Mouse (Mus musculus) embryo, embryonic 10 days (tissue): ENCODE measurements around the gene Cklf.
"Not testable (repeated sequence)": the region's sequence is repeated elsewhere in the genome, so short reads cannot be mapped to it uniquely, and the experiment has no call there.

Experiments
- DNase-seq: peaks from one replicate; pipeline ENCODE4 v3.0.0-alpha.2; 2015; ENCODE audit warnings: low spot score

The Cklf gene

DNA sequence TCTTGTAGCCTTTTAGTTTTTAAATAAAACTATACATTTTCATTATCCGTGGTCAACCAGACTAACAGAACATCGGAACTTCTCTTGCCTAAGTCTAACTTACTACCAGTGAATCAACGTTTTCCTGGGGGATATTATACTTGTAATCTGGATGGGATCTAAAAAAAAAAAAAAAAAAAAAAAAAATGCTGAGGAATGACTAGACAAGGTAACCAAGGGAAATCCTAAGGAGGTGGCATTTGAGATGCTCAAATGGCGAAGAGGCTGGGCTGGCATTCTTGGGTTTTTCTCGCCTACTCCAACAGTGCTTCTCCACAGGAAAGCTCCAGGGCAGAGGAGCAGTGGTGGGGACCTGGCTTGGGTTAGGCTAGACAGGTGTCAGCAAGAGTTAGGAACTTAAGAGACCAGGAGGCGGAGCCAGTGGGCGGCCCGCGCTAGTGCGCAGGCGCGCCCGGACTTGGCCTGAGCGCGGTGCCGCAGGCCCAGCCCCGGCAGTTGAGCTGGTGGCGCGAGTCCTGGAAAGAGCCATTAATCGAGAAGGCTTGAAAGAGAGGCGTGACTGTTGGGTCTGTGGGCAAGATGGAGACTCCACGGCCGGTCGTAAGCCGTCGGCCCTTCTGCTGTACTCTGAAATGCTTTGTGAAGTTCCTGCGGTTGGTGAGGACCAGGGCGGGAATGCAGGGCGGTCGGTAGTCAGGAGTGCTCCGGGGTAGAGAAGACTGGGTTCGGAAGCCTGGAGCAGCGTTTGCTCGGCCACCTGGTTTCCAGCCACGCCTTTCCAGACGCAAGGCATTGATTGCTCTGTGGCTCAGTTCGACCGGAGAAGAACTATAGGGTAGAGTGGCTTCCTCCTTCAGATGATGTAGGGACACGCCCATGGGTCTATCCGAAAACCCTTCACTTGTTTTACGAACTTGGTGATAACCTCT is at the start of gene Cklf:
Cklf (plus strand) TSS at position 423 of the 929 bp plus-strand sequence.
- peak; percentile 88 for DNase-seq

DNA sequence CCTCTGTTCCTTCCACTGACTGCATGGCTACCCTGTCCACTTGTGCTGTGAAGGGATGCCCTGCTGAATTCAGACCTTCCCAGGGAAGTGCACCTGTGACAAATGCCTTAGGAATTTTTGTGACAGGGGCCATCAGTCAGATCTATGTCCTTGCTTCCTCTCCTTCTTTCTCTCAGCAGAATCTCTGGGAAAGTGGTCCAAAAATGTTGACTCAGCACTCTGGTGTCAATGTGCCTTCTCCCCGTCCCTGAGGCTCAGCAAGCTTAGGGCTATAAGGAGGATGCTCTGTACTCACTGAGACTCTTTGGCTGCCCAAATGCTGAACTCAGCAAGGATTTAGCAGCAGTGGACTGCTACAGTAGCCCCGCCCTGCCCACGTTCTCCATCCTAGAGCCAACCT is 49.0 kb upstream of the Cklf start:
- no peak for DNase-seq

DNA sequence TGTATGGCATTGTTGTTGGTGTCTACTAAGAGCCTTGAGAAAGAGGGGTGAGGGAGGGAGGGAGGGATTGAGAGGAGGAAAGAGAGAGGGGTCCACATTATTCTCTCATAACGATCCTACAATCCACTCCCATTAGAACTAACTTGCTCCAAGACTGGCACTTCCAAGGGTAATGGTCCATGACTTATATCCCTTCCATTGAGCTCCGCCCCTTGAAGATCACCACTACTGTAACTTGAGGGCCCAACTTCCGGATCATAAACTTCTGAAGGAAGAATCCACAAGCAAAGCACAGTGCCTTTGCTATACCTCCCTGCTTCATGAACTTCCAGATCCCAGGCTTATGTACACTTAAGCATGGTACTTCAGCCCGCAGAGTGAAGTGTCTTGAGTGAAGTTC is 48.3 kb upstream of the Cklf start:
- no peak for DNase-seq

GRCm38 (mm10) chr8:104205292-104205691 is 45.4 kb upstream of the Cklf start:
- DNase-seq, result no peak

- DNase-seq, result no peak
Observed at GRCm38 (mm10) chr8:104217601-104218000, 33.1 kb upstream of the Cklf start.

DNA sequence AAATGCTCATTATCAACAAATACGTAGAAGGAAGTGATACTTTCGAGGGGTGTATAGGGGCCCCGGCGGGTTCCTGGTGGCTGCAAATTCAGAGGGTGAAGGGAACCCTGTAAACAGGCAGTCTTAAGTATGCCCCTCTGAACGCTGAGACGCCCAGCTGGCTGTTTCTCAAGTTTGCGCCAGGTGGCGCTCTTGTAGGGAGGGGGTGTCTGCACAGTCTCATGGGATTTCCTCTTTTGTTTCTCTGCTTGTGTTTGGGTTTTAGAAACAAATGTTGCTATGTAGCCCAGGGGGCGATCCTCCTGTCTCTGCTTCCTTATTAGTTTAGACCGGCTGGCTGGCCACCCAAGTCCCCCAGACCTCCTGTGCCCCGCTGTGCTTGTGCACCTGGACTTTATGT is 31.6 kb upstream of the Cklf start:
- peak; percentile 48 for DNase-seq

GRCm38 (mm10) chr8:104219806-104220205 is 30.9 kb upstream of the Cklf start:
- DNase-seq, result peak; percentile 89

DNA sequence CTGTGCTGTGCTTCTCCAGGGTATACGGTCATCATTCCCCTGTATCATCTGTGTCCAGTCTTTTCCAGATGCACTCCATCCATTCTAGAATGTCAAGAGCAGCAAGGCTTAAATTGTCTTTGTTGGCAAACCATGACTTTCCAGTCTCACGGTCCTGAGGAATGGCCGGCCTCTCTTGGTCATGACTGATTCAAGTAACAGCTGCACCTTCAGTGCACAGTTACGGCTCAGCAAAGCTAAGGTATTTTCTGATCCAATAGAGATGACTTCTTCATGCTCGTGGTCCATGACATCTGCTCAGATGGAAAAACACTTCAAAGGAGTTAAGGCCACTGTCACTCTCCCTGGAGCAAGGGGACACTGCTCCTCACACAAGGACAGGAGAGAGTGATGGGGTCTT is 23.6 kb upstream of the Cklf start:
- DNase-seq, result no peak

DNA sequence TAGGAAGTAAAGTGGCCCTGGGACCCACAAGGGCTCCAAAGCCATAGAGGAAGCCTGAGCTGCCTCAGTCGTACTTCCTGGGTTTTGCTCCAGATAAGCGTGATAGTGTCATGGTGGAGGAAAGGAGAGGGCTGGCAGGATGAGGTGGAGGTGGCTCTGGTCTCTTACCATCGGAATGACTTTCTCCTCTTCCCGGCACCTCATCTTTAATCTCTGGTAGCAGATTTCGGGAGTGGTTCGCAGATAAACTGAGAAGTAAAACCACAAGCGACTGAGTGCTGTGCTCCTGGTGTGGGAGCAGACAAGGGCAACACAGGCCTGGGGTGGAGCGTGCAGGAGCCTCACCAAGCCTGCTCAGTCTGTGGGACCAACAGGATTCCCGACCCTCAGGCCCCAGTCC is 20.3 kb upstream of the Cklf start:
- no peak for DNase-seq

DNA sequence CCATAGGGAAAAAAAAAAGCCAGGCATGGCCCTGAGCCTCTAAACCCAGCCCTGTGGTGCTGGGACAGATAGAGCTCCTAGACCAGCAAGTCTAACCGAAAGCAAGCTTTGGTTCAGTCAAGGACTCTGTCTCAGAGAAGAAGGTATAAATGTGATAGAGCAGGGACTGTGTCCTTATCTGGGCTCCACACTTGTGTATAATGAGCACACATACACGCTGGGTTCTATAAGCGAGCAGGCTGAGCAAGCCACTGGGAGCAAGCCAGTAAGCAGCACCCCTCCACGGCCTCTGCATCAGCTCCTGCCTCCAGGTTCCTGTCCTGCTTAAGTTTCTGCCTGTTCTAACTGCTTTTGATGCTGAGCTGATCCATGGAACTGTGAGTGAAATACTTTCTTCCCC is 18.6 kb upstream of the Cklf start:
- DNase-seq, result no peak

GRCm38 (mm10) chr8:104232919-104233318 is 17.7 kb upstream of the Cklf start:
- no peak for DNase-seq

DNA sequence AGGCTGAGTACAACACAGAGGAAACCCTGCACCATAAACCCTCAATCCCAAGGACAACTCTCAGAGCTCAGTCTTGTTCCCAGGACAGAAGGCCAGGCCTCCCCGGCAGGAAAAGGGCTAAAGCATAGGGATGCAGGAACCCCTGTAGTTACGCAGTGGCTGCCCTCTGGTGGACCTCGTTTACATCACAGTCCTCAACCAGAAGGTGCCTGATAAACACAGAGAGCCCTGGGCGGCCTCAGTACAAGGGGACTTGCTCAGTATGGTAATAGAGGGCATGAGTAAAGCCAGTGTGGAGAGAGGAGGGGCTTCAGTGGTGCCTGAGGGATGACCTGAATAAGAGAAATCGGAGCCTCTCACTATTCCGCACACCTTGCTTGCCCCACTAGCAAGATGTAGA is 16.1 kb upstream of the Cklf start:
- DNase-seq, result peak; percentile 61

GRCm38 (mm10) chr8:104239418-104239861 is 11.2 kb upstream of the Cklf start:
- DNase-seq, result no peak

- DNase-seq, result no peak
Observed at GRCm38 (mm10) chr8:104242038-104242644, 8.5 kb upstream of the Cklf start.

DNA sequence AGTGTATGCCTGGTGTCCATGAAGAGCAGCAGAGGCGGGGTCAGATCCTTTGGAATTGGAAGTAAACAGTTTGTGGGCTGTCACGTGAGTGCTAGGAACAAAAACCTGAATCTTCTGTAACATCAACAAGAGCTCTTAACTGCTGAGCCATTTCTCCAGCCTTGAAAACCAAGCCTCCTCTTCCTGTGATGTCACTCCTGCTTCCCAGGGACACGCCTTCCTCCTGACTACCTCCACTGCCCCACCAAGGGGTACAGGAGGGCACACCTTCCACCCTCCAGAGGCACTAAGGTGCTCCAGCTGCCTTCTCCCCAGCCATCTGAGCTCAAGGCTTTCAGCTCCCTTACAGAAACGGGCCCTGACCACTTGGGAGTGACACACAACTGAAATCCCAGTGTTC is 4.0 kb upstream of the Cklf start:
- DNase-seq, result no peak

DNA sequence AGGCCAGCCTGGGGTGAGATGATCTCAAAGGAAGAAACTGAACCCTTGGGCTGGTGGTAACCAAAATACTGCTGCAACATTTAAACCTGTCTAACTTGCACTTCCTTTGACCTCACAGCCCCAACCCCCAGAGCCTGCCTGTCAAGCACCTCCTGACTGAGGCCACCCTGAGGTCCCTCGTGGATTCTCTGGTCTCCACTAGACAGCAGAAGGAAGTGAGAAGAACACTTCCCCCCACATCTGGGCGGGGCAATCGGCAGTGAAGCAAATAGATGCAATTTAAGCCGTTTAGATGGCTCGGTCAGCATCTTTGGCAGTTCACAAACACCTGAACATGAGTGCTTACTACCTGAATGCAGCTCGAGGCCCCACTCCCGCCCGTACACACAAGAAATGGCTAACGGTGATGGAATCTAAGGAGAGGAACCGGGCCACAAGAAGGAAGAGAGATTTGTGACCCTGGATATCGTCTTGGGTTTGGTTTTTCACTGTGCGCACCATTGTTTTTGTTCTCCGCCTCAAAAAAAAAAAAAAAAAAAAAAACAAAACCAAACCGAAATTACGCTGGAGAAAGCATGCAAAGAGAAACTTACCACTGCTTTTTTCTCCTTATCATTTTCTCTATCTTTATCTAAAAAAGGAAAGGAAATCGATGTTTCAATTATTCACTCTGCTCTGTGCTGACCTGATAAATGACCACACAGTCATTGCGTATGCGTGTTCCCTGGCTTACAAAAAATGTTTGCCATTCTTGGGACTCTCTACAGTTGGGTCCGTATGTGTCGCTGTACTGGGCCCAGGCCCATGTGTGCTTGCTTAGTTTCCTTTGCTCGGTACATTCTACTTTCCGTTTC is 3.4 kb upstream of the Cklf start:
- no peak for DNase-seq

DNA sequence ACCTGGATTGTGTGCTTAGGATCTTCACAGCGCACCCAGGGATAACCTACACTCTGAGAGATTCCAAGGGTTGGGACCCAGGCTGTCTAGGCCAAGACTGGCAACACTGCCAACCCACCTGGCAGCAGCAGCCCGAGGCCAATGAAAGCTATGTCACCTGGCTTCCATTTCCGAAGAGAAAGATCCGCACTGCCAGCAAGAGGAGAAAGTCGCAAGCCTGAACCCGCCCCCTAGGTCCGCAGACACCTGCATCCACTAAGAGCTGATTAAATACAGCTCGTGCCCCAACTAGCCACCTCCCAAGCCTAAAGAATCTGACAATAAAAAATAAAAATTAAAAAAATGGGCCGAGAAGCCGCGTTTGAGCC is 2.8 kb upstream of the Cklf start:
- no peak for DNase-seq

DNA sequence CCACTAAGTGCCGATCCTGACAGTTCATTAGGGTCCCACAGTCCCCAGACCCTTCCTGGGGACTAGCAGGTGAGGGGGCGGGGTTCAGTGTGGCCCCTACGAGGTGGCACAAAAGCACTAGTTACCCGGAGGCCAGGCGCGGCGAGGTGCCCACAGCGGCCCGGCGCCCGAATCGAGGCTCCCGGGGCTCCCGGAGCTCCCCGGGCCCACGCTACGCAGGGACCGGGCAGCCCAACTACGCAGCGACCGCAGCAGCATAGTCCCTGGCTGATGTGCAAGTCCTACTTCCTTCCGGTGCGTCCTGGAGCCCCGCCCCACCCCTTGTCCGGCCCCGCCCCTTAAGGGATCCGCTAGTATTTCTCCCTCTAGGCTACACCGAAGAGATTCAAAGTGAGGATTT is 2.4 kb upstream of the Cklf start, which contains the start of gene Tk2:
Tk2 (minus strand) TSS at position 283 of the 400 bp plus-strand sequence.
- DNase-seq, result peak; percentile 80

GRCm38 (mm10) chr8:104249442-104249996 is 1.1 kb upstream of the Cklf start:
- DNase-seq, result no peak

DNA sequence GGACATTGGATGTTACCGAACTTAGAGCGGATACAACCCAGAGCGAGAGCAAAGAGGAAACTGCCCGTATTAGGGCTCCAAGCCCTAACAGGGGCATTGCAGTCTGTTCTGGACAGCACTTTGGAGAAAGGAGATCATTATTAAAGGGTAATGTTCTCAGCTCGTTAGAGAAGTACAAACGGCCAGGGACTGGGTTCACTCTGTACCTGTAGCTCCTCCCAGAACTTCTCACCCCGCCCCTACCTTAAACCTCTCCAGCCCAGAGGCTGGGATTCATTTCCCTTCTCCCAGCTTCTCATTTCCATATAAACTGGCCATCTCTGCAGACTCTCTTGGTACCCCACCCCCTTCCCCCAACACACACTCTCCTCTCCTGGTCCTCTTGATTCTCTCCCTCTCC is 800 bp downstream of the Cklf start:
- peak; percentile 7 for DNase-seq

DNA sequence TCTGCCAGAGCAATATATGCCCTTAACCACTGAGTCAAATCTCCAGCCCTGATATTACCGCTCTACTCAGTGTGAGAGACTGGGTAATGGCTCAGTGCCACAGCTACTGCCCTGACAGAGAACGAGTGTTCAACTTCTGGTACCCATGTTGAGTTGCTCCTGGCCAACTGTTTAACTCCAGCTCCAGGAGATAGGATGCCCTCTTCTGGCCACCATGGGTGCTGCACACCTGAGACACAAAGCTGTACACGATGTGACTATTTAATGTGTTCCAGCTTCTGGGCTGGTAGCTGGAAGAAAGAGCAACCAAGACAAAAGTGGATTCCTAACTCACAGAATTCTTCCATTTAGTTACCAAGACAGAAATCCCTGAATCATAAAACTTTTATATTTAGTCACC is 2.4 kb downstream of the Cklf start:
- peak; percentile 29 for DNase-seq

GRCm38 (mm10) chr8:104261802-104262201 is 11.1 kb downstream of the Cklf start:
- DNase-seq, result not testable (repeated sequence)
